Mouse (Mus musculus): Measurements from ENCODE around the gene Mecom. TPM values are rescaled to one million over a fixed set of nuclear protein-coding genes. Genes with fewer than 3 reads are reported as not detected.

Gene Mecom
- total RNA-seq, 2 experiments from 2014 or later, result 14.9 to 20.3 TPM

- no peak for DNase-seq
Measured at GRCm38 (mm10) chr3:30013416-30013815, 534.4 kb downstream of the Mecom start.

DNA sequence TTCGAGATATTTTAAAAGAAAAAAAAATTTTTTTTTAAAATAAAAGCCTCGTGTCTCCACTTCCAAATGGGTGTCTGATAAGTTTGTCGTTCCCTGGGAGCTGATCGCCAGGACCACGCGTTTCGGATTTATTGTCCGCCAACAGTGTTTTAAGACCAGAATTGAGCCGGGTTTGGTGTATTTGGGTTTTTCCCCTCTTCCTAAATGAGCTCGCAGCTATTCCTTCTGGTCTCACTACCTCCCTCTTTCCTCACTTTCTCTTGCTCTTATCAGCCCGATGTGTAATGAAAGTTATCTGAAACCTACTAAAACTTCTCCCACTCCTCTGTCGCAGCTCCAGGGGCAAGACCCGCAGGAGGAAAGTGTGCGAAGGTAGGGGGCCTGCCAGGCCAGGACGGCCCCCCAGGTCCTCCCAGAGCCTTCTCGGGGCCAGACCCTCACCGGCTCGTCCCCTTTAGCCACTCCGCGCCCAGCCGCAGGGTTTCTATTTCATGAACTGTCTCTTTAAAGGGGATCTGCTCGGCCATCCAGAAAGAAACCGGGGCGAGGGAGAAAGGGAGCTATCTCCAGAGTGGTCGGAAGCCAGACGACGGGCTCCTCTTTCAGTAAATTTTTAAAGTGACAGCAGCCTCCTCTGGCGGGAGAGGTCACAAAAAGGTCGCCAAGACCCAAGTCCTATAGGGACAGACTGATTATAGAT, 535.0 kb downstream of the Mecom start:
- peak; percentile 67 for DNase-seq

GRCm38 (mm10) chr3:30012150-30012549, 535.7 kb downstream of the Mecom start:
- peak; percentile 76 for DNase-seq

DNA sequence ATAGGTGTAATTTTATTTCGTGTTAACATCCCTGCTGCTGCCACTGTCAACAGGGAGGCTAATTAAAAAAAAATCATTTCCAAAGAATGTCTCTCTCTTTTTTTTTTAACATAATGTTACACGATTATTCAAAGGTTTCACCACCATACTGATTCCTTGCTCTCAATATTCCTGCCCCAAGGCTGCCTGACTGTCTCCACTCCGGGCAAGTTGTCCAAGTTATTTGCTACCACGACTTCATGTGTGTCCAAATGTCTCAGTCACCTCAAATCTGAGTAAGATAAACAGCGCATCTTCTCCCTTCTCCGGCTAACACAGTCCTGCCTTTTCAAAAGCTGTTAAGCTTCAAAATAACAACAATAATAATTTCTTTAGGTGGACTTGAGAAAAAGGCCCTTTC, 536.1 kb downstream of the Mecom start:
- no peak for DNase-seq

- no peak for DNase-seq
Measured at GRCm38 (mm10) chr3:30010889-30011288, 536.9 kb downstream of the Mecom start.

DNA sequence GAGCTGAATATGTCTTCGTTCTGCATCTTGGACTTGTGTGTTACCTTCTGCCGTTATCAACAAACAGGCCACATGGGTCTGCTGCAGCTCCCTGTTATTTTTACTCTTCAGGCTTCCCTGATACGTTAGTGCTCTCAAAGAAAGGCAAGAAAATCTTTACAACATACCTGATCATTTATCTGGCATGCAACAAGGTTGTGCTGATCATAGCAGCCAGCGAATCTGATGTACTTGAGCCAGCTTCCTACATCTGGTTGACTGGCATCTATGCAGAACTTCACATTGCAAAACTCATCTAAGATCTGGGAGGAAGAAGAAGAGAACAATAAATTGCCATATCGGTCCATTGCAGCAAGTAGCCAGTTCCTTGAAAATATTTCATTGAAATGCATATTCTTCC, 538.2 kb downstream of the Mecom start:
- DNase-seq, result no peak

DNA sequence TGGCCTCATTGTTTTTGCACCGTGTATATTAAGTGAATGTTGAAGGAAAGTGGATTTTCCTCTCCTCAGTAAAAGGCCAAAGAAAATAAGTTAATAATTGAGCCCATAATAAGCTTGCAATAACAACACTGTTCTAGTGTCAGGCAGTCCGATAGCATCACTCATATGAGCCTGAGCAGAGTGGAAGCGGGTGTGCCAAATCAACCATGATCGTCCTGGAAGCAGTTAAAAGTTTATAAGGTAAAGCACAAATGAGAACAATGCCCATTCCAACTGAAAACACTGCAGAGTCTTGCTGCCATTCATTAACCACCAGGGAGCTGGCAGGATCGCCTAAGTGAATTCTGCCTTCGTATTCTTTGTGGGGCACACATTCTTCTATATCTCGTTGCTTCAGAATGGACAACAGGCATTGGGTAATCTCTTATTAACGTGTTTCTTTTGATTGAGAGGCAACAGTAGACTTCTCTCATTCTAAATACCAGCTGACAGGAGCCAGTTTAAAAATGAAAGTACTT, 542.9 kb downstream of the Mecom start:
- DNase-seq, result no peak

DNA sequence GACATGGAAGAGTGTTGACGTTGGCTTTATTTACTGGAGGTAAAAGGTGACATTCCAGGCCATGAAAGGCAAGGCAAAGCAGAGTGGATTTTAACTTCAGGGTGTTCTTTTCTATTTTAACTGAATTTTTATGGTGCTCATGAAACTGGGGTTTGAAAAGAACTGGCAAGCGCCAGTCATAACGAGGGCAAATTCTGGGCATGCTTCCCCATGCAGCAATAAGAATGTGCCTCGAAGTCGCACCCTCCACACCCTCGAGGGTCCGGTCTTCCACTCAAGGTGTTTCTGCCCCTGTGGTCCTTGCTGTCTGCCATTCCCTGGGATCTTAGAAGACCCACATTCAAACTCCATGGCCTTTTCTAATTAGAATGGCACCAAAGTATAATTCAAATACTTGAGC, 547.5 kb downstream of the Mecom start:
- DNase-seq, result no peak

- DNase-seq, result no peak
Measured at GRCm38 (mm10) chr3:29999035-29999434, 548.8 kb downstream of the Mecom start.

- no peak for DNase-seq
Measured at GRCm38 (mm10) chr3:29997068-29997467, 550.7 kb downstream of the Mecom start.

DNA sequence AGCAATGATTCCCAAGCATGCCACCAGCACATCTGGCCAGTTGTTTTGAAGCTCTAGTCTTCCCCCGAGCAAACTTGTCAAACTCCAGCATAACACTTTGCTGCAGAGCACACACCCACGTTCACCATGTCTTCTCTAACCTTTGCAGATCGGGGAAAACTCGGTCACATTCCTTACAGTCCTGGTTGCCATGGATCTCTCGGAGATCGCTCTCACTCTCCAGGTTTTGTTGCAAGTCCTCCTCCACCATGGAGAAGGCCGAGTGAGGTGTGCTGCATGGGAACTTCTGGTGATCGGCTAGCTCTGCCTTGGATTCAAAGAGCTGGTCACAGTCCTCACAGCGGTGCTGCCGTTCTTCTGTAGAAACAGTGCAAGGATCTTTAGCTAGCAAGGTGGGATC, 554.5 kb downstream of the Mecom start:
- DNase-seq, result no peak

GRCm38 (mm10) chr3:29991523-29991922, 556.3 kb downstream of the Mecom start:
- no peak for DNase-seq

DNA sequence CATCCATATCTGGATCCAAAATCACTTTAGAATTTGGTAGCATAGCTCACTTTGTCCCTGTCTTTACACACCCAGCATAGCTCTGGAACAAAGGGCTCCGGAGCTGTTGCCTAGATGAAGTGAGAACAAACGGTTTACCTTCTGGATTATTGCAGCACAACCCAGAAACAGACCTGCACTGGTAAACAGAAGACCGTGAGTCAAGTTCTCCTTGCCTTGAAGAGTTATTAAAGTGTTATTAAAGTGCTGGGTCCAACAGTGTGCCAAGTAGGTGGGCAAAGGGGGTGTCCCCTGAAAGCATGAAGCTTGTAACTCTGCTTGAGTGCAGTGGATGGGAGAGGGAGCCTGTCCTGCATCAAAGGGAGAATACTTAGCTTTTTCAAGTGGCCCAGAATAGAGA, 563.4 kb downstream of the Mecom start:
- DNase-seq, result no peak

DNA sequence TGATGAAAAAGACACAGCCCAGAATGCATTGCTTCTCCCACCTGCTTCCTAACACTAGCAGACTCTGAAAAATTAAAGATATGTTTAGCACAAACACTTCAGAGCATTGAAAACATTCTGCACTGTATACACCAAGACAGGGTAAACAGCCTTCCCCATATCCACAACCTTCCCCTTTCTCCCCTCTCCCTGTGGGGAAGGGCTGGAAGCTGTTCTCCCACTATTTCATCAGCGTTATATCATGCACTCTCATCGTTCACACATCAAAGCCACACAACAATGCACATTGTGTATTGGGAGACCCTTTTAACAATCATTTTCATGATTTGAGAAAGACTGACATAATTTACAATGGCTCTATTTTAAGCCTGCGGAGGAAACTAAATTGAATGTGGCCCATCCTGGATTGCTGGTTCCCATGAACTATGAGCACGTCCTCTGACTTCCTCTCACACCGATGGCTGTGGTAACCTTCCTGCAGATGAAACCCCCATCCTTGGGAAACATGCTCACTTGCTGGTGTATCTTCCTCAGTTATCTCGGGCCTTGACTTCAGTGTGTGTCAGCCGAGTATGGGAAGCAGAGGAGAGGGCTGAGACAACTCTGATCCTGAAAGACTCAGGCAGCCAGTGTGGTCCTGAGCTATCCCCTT, 566.4 kb downstream of the Mecom start:
- no peak for DNase-seq

GRCm38 (mm10) chr3:29980531-29980930, 567.3 kb downstream of the Mecom start:
- no peak for DNase-seq

DNA sequence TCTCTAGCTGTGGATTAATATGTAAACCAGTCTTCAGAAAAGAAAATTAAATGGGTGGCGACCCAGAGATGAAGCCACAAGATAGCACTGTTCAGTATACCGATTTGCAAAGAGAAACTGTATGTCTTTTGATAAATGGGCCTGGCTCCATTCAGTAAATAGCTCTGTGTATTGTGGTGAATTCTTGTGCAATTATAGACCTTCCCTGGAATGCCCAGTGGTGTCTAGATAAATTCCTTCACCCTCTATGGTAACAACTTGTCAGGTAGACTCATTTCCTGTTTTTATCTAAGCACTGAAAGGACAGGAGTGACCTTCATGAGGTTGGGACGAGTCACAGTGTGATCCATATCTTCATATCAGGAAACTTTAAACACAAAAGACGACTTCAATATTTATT, 571.2 kb downstream of the Mecom start:
- DNase-seq, result no peak

- DNase-seq, result no peak
Measured at GRCm38 (mm10) chr3:29968433-29968949, 579.3 kb downstream of the Mecom start.

GRCm38 (mm10) chr3:29963953-29964352, 583.9 kb downstream of the Mecom start:
- no peak for DNase-seq

GRCm38 (mm10) chr3:29963447-29963846, 584.4 kb downstream of the Mecom start:
- no peak for DNase-seq

GRCm38 (mm10) chr3:29959051-29959450, 588.8 kb downstream of the Mecom start:
- DNase-seq, result no peak

DNA sequence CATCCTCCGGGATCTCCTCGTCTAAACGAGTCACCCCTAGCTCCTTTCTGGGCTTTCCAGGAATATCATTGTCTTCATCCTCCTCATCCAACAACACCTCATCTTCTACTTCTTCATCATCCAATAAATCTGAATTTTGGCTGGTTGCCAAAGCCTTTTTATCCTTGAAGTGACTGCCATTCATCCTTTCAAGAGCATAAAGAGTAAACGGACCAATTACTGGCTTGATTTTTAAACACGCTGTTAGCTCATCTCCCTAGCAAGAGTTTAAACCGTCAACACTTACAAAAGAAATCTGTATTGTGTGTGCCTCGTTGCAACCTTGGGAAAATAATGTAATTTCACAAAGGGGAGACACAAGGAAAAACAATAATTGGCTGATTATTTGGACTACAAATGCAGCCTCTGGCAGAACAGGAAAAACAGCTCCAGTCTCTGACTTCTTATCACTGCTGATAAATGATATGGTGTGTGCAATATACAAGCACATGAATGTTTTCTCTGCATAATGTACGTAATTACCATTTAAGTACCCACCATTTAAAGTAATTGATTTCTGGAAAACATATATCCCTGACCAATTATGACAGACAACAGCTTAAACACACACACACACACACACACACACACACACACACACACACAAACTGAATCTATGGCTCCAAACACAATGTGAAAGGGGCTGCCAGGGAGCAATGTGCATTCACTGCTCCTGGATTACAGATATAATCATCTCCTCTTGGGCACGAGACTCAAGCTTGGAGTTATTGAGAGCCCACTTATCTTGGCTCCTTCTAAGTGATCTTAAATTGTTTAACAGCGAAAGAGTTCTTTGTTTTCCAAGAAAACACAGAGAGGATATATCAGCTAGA, 590.2 kb downstream of the Mecom start:
- no peak for DNase-seq

DNA sequence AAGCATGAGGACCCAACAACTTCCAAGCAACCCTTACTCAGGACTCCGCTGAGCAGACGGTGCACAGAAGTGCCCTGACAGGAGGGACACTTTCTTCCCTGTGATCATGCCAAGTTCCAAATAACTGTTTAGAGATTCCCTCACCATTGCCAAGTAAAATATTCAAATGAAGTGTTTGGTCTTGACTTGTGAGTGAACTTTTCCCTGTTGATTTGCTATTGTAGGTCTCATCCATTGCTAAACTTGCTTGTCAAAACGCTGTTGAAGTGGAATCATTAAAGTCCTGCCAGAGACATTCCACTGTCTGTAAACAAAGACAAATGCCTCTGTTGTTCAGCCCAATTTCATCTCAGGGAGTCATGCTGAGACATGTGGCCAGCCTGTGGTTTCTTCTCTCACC, 594.5 kb downstream of the Mecom start:
- no peak for DNase-seq

DNA sequence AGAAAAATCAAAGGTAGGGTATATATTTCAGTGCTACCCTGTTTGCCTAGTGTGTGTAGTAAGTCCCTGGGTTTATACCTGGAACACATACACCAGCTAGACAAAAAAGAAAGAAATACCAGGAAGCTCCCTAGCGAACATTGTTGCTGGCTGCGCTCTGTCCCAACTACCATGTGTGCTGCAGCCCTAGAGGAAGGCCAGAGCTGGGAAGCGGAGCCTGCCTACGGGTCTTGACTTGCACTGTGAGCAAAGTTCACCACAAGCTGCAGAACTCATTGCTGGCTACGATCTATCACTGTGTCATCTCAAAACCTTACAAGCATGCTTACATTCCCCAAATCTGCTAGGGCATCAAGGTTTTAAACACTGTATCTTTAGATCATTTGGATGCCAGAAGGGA, 597.0 kb downstream of the Mecom start:
- DNase-seq, result peak; percentile 7

All from adrenal gland, postnatal 10 days (tissue).